Mouse (Mus musculus): ENCODE measurements around the gene Gabrb3.

Gabrb3 gene

DNA sequence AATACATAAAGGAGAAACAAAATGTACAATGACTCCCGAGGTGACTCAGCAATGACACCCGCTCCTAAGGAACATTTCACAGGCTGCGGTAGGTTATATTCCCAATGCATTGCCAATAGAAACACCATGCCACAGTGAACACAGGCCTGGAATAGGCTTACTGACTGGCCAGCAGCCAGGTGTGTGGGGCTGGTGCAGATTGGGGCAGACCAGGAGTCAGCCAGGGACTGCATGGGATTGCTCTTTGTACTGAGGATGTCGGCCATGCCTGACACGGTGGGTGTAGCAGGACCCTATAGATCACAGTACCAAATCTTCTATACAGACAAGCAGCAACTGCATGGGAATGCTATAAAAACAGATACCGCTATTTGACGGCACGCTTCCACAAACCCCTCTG is 110.5 kb downstream of the Gabrb3 start:
- DNase-seq (ENCODE audit: low read depth, low spot score): no peak

- no peak for DNase-seq (ENCODE audit: low read depth, low spot score)
Measured at GRCm38 (mm10) chr7:57532676-57533075, 113.2 kb downstream of the Gabrb3 start.

DNA sequence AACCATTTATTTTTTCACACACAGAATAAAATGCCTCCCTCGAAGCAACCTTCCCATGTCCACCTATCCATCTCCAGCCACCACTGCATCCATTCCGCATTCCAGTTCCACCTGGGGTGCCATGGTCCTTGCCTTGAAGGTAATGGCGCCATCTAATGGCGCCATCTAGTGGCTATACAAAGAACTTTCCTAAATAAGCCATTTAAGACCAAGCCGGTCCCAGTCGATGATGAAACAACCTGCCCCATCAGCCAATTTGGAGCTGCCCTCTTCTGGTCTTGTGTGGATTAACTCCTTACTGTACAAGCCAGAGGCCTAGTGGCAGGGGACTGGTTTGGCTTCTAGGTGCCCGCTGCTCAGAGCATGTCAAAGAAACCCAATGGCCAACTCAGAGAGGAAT is 119.1 kb downstream of the Gabrb3 start:
- DNase-seq (ENCODE audit: low read depth, low spot score): no peak

- no peak for DNase-seq (ENCODE audit: low read depth, low spot score)
Measured at GRCm38 (mm10) chr7:57560732-57561436, 141.4 kb downstream of the Gabrb3 start.

DNA sequence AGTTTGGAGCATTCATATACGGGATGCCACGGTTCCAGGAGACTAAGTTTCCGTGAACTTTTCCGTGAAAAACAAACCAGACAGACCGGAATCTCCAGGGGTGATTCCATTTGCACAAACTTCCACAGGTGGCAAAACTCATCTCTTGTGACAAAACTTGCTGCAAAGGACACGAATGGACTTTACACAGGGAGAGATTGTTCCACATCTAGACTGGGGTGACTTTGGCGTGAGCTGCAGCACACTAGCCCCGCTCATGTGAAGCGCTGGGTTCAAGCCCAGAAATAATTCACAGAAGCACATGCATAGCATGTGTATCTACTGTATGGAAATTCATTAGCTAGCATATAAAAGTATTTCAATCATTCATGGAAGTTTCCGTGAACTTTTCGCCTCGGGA is 144.9 kb downstream of the Gabrb3 start:
- DNase-seq (ENCODE audit: low read depth, low spot score): no peak

GRCm38 (mm10) chr7:57590451-57591248 is 171.2 kb downstream of the Gabrb3 start:
- DNase-seq (ENCODE audit: low read depth, low spot score): no peak

DNA sequence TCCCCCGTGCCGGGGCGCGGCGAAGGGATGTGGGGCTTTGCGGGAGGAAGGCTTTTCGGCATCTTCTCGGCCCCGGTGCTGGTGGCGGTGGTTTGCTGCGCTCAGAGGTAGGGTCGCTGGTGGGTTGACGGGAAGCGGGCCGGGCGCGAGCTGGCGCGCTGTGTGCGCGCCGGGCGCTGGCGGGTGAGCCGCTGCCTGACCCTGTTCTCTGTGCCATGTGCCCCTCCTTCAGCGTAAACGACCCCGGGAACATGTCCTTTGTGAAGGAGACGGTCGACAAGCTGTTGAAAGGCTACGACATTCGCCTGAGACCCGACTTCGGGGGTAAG is 171.7 kb downstream of the Gabrb3 start:
- DNase-seq (ENCODE audit: low read depth, low spot score): no peak

DNA sequence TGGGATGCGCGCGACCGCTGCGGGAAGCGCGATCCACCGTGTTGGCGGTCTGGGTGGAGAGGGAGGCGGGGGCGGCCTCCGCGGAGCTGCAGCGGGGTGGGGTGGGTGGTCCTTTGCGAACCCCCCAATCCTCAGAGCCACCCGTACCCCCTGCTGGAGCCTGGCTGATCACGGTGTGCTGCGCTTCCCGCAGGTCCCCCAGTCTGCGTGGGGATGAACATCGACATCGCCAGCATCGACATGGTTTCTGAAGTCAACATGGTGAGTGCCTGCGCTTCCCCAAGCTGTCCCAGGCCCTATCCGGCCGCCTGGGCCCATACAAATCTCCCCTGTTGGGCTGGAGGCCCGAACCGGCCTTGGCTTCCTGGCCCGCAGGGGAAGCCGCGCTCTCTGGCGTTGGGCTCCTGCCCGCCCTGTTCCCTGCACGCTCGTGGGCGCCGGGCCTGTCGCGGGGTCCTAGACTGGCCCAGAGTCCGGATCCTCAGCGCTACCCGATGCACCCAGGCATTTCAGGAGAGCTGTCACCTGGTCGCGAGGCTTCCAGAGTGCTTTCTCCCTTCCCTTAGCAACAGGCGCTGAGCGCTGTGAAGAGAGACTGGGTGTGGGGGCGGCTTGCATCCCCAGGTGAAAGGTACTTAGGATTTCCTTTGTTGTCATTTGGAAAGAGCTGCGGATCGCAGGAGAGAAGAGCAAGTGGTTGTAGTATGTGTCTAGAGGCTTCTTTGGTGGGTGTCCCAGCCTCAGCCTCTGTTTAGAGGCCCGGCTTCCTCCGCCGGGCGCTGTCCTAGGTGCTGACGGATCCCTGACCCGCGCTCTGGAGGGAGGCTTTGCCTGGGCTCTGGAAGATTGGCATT is 172.3 kb downstream of the Gabrb3 start:
- no peak for DNase-seq (ENCODE audit: low read depth, low spot score)

GRCm38 (mm10) chr7:57597341-57597740 is 177.8 kb downstream of the Gabrb3 start:
- DNase-seq (ENCODE audit: low read depth, low spot score): no peak

DNA sequence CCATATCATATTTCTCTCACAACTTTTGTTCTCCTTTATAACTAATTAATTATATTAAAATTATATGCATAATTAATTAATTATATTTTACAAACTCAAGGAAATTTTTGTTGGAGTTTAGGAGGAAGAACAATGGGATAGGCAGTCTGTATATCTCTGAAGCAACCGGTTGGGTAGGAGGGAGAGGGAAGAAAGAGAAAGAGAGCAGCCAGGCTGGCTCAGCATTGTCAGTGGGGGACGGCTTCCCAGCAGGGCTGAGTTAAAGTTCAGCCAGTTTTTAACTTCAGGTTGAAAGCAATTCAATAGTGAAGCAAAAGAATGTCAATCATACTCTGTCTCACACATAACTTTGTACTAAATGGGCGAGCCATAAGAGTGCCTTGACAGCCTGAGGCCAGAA is 199.2 kb downstream of the Gabrb3 start:
- no peak for DNase-seq (ENCODE audit: low read depth, low spot score)

DNA sequence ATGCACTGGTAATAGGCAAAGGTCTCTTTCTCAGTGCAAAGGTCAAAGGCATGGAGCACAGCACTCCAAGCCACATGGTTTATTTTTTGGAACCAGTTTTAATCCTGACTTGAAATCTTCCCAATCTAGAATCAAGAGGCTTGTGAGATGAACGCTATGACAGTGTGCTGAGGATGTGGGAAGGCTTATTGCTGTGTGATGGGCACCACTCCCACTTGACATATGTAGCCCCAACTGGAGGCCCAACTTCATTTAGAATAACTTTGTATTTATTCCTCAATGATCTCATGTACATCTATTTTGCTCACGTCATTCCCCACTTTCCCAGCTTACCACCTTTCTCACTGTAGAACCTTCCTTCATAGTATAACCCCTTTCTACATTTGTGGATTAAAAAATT is 200.5 kb downstream of the Gabrb3 start:
- no peak for DNase-seq (ENCODE audit: low read depth, low spot score)

DNA sequence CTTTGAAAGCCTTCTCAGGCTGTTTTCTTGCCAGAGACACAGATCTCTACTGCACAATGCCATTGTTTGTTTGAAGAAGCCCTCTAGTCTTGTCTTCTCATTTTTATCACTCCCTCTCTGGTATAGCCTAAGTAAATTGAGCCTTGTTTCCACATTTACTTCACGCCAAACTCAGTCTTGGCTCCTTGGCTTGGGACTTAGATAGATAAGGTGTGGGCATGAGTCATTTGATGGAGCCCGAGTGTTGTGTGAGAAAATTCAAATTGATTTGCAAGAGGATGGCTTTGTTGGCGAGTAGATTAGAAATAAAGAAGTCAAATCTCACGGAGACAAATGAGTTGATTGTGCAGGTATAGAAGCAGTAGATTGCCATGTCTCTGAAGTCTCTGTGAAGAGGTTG is 204.2 kb downstream of the Gabrb3 start:
- DNase-seq (ENCODE audit: low read depth, low spot score): no peak

DNA sequence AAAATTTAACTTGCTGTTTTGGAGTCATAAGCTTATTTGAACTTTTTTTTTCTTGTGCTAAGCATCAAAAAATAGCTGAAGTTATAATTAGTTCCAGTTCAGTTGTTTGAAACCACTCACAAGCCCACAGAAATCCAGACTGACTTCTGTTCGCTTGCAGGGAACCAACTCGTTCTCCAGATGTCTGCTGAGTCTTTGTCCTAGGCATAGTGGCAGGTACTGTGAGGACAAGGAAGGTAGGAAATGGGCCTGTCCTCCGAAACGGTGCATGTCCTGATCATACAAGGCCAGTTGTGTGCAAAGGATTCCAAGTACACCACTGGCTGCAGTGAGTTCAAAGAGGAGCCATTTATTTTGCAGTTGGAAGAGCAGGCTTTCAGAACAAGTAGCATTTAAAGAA is 215.5 kb downstream of the Gabrb3 start:
- DNase-seq (ENCODE audit: low read depth, low spot score): no peak

- no peak for DNase-seq (ENCODE audit: low read depth, low spot score)
Measured at GRCm38 (mm10) chr7:57635687-57636086, 216.2 kb downstream of the Gabrb3 start.

DNA sequence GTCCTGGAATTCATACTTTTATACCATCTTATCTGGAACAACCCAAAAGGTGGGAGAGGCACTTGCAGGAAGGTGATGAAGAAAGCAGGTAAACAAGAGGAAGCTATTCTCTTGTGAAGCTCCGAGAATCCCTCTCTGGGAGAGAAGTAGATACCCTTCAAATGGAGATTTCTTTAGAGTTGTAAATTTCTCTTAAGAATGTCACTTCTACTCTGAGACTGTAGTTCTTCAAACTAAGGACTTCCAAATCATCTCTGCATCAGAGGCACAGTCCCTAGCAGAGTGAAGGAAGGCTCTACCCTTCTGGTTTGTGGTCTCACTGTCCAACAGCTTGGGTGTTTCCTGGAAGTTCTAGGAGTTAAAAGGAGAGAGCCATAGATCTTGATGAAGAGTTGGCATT is 221.3 kb downstream of the Gabrb3 start:
- DNase-seq (ENCODE audit: low read depth, low spot score): no peak

GRCm38 (mm10) chr7:57647345-57647744 is 227.9 kb downstream of the Gabrb3 start:
- DNase-seq (ENCODE audit: low read depth, low spot score): no peak

- DNase-seq (ENCODE audit: low read depth, low spot score): no peak
Measured at GRCm38 (mm10) chr7:57648136-57648755, 228.8 kb downstream of the Gabrb3 start.

GRCm38 (mm10) chr7:57677352-57677751 is 257.9 kb downstream of the Gabrb3 start:
- DNase-seq (ENCODE audit: low read depth, low spot score): no peak

DNA sequence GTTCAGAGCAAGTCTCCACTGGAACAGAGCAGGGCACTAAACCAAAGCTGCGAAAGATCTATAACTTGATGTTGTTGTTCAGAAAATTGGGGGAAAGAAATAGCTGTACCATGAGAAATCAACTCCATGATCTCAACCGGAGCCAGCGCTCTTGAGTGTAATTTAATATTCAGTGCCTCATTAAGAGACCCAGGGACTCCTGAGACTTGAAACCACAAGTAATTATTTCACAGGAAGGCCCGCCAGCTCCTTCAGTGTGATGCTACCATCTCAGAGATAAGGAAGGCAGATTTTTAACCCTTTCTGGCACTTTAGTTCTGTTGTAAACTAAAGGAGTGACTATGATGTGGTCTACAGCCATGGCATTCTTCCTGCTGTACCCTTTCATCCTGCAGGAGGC is 270.3 kb downstream of the Gabrb3 start:
- DNase-seq (ENCODE audit: low read depth, low spot score): no peak

GRCm38 (mm10) chr7:57700370-57700769 is 280.9 kb downstream of the Gabrb3 start:
- DNase-seq (ENCODE audit: low read depth, low spot score): no peak

- no peak for DNase-seq (ENCODE audit: low read depth, low spot score)
Measured at GRCm38 (mm10) chr7:57701046-57701445, 281.6 kb downstream of the Gabrb3 start.

GRCm38 (mm10) chr7:57703580-57703979 is 284.1 kb downstream of the Gabrb3 start:
- no peak for DNase-seq (ENCODE audit: low read depth, low spot score)
